Mouse (Mus musculus) embryonic facial prominence, embryonic 12.5 days (tissue): ENCODE measurements around the gene Htra3. TPM values are rescaled to one million over a fixed set of nuclear protein-coding genes. Genes with fewer than 3 reads are reported as not detected.

ENCODE experiments used
- ATAC-seq: fragments of 200-750 bp; cut with Nextera tagmentation; 2 replicates; pipeline ENCODE4 v1.8.0; 2017; ENCODE audit not compliant: insufficient number of reproducible peaks, insufficient read depth, low FRiP score, low TSS enrichment
- H3K27ac ChIP-seq: fragments of 300-500 bp; sonication (generic); 2 replicates; pipeline ENCODE4 v1.5.1; 2016; ENCODE audit warnings: mild to moderate bottlenecking
- H3K27me3 ChIP-seq: fragments of 300-500 bp; sonication (generic); 2 replicates; pipeline ENCODE4 v1.6.1; 2016; ENCODE audit warnings: mild to moderate bottlenecking, moderate library complexity
- H3K36me3 ChIP-seq: fragments of 300-500 bp; sonication (generic); 2 replicates; pipeline ENCODE4 v1.6.1; 2016; ENCODE audit warnings: mild to moderate bottlenecking
- H3K4me1 ChIP-seq: fragments of 300-500 bp; sonication (generic); 2 replicates; pipeline ENCODE4 v1.6.1; 2016
- H3K4me2 ChIP-seq: fragments of 300-500 bp; sonication (generic); replicated peaks from 2 replicates; pipeline ENCODE4 v1.6.1; 2016; ENCODE audit warnings: mild to moderate bottlenecking, moderate library complexity
- H3K4me3 ChIP-seq: fragments of 300-500 bp; sonication (generic); 2 replicates; pipeline ENCODE4 v1.5.1; 2016; ENCODE audit warnings: mild to moderate bottlenecking
- H3K9ac ChIP-seq: fragments of 300-500 bp; sonication (generic); 2 replicates; pipeline ENCODE4 v1.6.1; 2016; ENCODE audit warnings: mild to moderate bottlenecking, moderate library complexity
- H3K9me3 ChIP-seq: fragments of 300-500 bp; sonication (generic); 2 replicates; pipeline ENCODE4 v1.6.1; 2016; ENCODE audit warnings: mild to moderate bottlenecking, moderate library complexity
- WGBS: fragments of 180-500 bp; shearing (Covaris S2); methylation state at CpG from one replicate; pipeline ENCODE4 v1.1.7; 2016; 5-methylcytosine and 5-hydroxymethylcytosine counted together
- polyA plus RNA-seq: library from polyadenylated mRNA; unstranded; fragments of >200 nt; fragmentation: Nextera tagmentation; extraction: Ambion mirVana; gene quantifications from 2 replicates; pipeline ENCODE4 v1.2.1, GENCODE M21; 2016

The Htra3 gene
- polyA plus RNA-seq, 1 experiment from 2014 or later, result 5.7 TPM

- no peak for ATAC-seq
- Histone ChIP-seq H3K27ac (no peak overlapping the region), H3K4me1 (no peaks in the 10 kb centered on the region), H3K4me2 (no peak overlapping the region), H3K9me3 (no peaks in the 10 kb centered on the region), H3K9ac (no peak overlapping the region), H3K4me3 (no peak overlapping the region), H3K27me3 (no peaks in the 10 kb centered on the region), H3K36me3 (no peaks in the 10 kb centered on the region)
- WGBS, result 71% methylated on average over 2 of the region's 2 CpGs
Observed at GRCm38 (mm10) chr5:35648230-35648629, 31.4 kb downstream of the Htra3 start.

DNA sequence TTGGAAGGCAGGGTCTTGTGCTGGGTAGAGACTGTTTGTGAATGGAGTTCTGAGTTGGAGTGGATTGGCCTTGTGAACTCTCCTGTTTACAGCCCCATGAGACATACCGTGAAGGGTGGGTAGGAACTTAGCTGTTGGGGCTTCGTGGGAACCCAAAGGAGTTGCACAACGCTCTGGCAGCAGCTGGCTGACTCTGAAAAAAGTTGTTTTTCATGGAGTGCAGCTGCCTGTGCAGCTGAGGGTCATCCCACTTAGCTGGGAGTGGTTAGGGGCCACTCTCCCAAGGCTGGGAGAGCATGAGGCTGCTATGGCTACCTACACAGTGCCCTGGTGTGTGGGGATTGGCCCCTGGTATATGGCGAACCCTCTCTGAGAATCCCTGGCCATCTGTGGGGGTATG lies 32.0 kb downstream of the Htra3 start:
- H3K4me1 ChIP-seq, result no peaks in the 10 kb centered on the region
- 74% methylated on average over 4 of the region's 4 CpGs for WGBS
- H3K27ac ChIP-seq, result no peak overlapping the region
- H3K4me2 ChIP-seq, result no peak overlapping the region
- H3K27me3 ChIP-seq, result no peaks in the 10 kb centered on the region
- no peak overlapping the region for H3K4me3 ChIP-seq
- H3K9me3 ChIP-seq, result no peaks in the 10 kb centered on the region
- H3K36me3 ChIP-seq, result no peaks in the 10 kb centered on the region
- ATAC-seq, result no peak
- H3K9ac ChIP-seq, result no peak overlapping the region

- Histone ChIP-seq H3K27me3 (no peaks in the 10 kb centered on the region), H3K36me3 (no peaks in the 10 kb centered on the region), H3K4me1 (peaks cover 2% of the 10 kb centered on the region; the same call in 1 of the 2 replicates), H3K4me2 (no peak overlapping the region), H3K27ac (no peak overlapping the region), H3K9ac (no peak overlapping the region), H3K9me3 (no peaks in the 10 kb centered on the region), H3K4me3 (no peak overlapping the region)
- 93% methylated on average over 1 of the region's 1 CpGs for WGBS
- no peak for ATAC-seq
Observed at GRCm38 (mm10) chr5:35646927-35647326, 32.7 kb downstream of the Htra3 start.

- Histone ChIP-seq H3K27me3 (no peaks in the 10 kb centered on the region), H3K9ac (no peak overlapping the region), H3K9me3 (no peaks in the 10 kb centered on the region), H3K4me1 (peaks cover 7% of the 10 kb centered on the region; the same call in 1 of the 2 replicates), H3K36me3 (no peaks in the 10 kb centered on the region), H3K4me3 (no peak overlapping the region), H3K27ac (no peak overlapping the region), H3K4me2 (no peak overlapping the region)
- 85% methylated on average over 6 of the region's 6 CpGs for WGBS
- ATAC-seq, result no peak
Observed at GRCm38 (mm10) chr5:35645938-35646493, 33.6 kb downstream of the Htra3 start.

DNA sequence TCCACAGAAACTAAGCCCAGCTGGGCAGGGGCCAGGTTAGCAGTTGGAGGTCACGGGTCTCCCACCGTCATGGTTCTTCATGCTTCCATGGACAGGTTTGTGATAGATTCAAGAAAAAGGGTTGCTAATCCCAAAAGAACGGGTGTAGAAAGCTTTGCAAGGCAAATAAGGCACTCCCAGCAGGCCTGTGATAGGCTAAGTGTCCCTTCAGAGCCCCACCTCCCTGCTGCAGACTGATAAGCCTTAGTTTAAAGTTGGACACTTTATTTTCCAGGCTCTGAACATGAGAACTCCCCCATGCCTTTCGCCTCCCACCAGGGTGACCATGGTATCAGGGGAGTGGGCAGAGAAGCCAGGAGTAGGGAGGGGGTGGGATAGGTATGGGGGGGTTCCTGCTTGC lies 35.5 kb downstream of the Htra3 start:
- no peaks in the 10 kb centered on the region for H3K27me3 ChIP-seq
- ATAC-seq, result no peak
- no peaks in the 10 kb centered on the region for H3K36me3 ChIP-seq
- no peak overlapping the region for H3K4me3 ChIP-seq
- no peak overlapping the region for H3K27ac ChIP-seq
- 71% methylated on average over 4 of the region's 4 CpGs for WGBS
- no peak overlapping the region for H3K9ac ChIP-seq
- peaks cover 7% of the 10 kb centered on the region; the same call in 1 of the 2 replicates for H3K4me1 ChIP-seq
- no peaks in the 10 kb centered on the region for H3K9me3 ChIP-seq
- H3K4me2 ChIP-seq, result no peak overlapping the region

DNA sequence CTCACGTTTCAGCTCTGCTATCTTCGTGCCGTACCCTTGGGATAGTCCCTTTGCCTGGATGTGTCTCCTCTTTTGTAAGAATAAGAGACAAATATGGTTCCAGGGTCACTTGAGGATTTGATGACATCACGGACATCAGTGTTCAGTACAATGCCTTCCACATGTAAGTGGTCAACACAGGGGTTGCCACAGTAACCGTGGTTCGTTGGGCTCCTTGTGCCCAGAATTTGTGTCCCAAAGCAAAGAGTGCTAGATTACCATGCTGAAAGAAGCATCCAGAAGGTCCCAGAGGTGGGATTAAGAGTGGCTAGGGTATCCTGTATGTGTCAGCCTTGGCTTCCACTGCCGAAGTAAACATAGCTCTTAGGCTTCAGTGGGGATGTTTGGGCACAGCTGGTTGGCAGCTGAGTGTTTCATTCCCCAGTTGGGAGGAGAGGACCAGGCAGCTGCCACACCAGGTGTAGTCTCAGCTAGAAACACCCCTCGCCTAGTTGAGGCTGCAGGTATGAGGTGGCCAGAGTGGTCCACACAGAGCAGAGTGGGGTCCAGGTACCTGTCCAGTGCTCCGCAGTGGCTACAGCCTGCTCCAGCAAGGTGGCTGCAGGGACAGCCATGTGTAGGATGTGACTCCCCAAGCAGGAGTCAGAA lies 36.1 kb downstream of the Htra3 start:
- Histone ChIP-seq H3K4me3 (no peak overlapping the region), H3K27ac (no peak overlapping the region), H3K9me3 (no peaks in the 10 kb centered on the region), H3K4me1 (peaks cover 7% of the 10 kb centered on the region; the same call in 1 of the 2 replicates), H3K4me2 (no peak overlapping the region), H3K9ac (no peak overlapping the region), H3K27me3 (no peaks in the 10 kb centered on the region), H3K36me3 (no peaks in the 10 kb centered on the region)
- WGBS, result 81% methylated on average over 9 of the region's 9 CpGs
- ATAC-seq, result no peak

GRCm38 (mm10) chr5:35641961-35642584 lies 37.5 kb downstream of the Htra3 start:
- Histone ChIP-seq H3K27ac (peak overlapping the region; percentile 37; the same call in 1 of the 2 replicates), H3K36me3 (no peaks in the 10 kb centered on the region), H3K9me3 (no peaks in the 10 kb centered on the region), H3K9ac (no peak overlapping the region), H3K4me1 (peaks cover 7% of the 10 kb centered on the region; the same call in 1 of the 2 replicates), H3K4me2 (no peak overlapping the region), H3K27me3 (no peaks in the 10 kb centered on the region), H3K4me3 (no peak overlapping the region)
- 56% methylated on average over 10 of the region's 10 CpGs for WGBS
- no peak for ATAC-seq

DNA sequence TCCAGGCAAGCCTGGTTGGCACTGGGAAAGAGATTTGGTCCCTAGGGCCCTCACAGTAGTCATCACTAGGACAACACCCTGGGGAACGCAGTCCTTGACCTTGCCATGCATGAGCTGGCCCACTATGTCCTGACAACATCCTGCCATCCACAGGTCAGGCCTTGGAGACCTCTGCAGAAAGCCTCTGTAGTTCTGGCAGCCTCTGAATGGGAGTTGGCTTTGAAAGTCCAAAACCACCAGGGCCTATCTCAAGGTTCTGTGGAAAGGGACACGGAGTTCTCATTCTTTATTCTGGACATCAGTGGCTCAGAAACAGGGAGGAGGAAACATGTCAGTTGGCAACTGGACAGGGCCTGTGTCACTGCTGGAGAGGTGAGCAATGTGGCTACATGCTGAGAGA lies 43.6 kb downstream of the Htra3 start:
- H3K9ac ChIP-seq, result no peak overlapping the region
- H3K4me3 ChIP-seq, result no peak overlapping the region
- no peaks in the 10 kb centered on the region for H3K27me3 ChIP-seq
- no peaks in the 10 kb centered on the region for H3K36me3 ChIP-seq
- no peak for ATAC-seq
- no peak overlapping the region for H3K27ac ChIP-seq
- H3K9me3 ChIP-seq, result no peaks in the 10 kb centered on the region
- H3K4me1 ChIP-seq, result no peaks in the 10 kb centered on the region
- 85% methylated on average over 2 of the region's 2 CpGs for WGBS
- H3K4me2 ChIP-seq, result no peak overlapping the region

DNA sequence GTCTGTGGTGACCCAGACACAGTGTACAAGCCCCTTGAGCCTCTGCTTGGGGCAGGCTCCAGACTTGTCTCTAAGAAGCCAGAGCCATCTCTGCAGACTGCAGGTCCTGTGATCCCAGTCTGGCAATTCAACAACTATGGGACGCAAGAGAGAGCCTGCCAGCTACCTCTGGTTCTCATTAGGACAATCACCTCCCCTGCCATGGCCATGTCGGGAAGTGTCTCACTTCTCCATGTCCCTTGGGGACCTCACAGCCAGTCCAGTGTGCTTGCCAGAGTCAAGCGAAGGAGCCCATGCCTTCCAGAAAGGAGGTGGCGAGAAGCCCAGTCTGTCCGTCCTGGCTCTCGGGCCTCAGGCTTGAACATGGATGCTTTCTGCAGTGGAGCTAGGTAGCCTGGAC lies 46.7 kb downstream of the Htra3 start:
- no peaks in the 10 kb centered on the region for H3K27me3 ChIP-seq
- WGBS, result 68% methylated on average over 6 of the region's 6 CpGs
- no peak for ATAC-seq
- no peak overlapping the region for H3K4me2 ChIP-seq
- no peak overlapping the region for H3K4me3 ChIP-seq
- H3K9ac ChIP-seq, result no peak overlapping the region
- H3K36me3 ChIP-seq, result no peaks in the 10 kb centered on the region
- no peaks in the 10 kb centered on the region for H3K4me1 ChIP-seq
- H3K27ac ChIP-seq, result no peak overlapping the region
- no peaks in the 10 kb centered on the region for H3K9me3 ChIP-seq

DNA sequence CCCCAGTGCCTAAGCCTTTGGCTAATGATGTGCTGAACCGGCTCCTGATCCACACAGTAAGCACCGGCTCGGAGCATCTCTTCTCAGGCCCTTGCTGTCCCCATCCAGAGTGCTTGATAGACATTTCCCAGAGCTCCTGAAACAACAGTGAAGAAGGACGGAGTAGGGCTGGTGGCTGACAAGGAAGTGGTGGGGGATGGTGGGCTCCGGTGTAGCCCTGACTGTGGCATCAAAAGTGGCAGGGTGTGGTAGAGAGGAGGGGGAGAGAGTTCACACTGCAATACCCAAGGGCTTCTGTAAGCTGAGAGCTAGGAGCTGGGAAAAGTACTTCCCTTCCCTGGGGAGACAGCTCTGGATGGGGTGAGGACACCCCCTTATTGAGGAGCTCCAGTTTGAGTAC lies 47.8 kb downstream of the Htra3 start:
- H3K9ac ChIP-seq, result no peak overlapping the region
- H3K9me3 ChIP-seq, result no peaks in the 10 kb centered on the region
- H3K4me1 ChIP-seq, result no peaks in the 10 kb centered on the region
- H3K36me3 ChIP-seq, result no peaks in the 10 kb centered on the region
- WGBS, result 73% methylated on average over 5 of the region's 5 CpGs
- H3K4me2 ChIP-seq, result no peak overlapping the region
- no peak overlapping the region for H3K27ac ChIP-seq
- ATAC-seq, result no peak
- H3K27me3 ChIP-seq, result no peaks in the 10 kb centered on the region
- H3K4me3 ChIP-seq, result no peak overlapping the region

GRCm38 (mm10) chr5:35631224-35631623 lies 48.4 kb downstream of the Htra3 start:
- WGBS, result 87% methylated on average over 3 of the region's 3 CpGs

DNA sequence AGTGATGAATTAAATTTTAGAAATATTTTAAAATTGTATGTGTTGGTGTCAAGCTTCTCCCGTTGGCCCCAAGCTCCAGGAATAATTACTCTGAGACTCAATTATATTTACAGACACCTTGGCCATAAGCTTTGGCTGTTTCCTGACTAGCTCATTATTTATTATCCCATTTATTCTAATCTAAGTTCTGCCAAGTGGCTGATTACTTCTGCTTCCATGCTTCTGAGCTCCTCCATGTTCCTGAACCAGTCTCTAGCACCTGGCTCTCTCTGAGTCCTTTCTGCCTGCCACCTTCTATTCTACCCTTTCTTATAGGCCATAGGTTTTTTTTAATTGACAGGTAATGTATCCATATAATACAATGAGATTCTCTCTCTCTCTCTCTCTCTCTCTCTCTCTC lies 48.9 kb downstream of the Htra3 start:
- H3K4me2 ChIP-seq, result no peak overlapping the region
- H3K4me3 ChIP-seq, result no peak overlapping the region
- no peak overlapping the region for H3K9ac ChIP-seq
- no peaks in the 10 kb centered on the region for H3K4me1 ChIP-seq
- ATAC-seq, result no peak
- 85% methylated on average over 1 of the region's 1 CpGs for WGBS
- no peaks in the 10 kb centered on the region for H3K9me3 ChIP-seq
- no peak overlapping the region for H3K27ac ChIP-seq
- no peaks in the 10 kb centered on the region for H3K36me3 ChIP-seq
- H3K27me3 ChIP-seq, result no peaks in the 10 kb centered on the region

More at GRCm38 (mm10) chr5:35631224-35631623, 48.4 kb downstream of the Htra3 start:
- no peak for ATAC-seq
- no peak overlapping the region for H3K9ac ChIP-seq
- no peaks in the 10 kb centered on the region for H3K27me3 ChIP-seq
- H3K4me3 ChIP-seq, result no peak overlapping the region
- H3K36me3 ChIP-seq, result no peaks in the 10 kb centered on the region
- H3K4me2 ChIP-seq, result no peak overlapping the region
- no peaks in the 10 kb centered on the region for H3K9me3 ChIP-seq
- H3K4me1 ChIP-seq, result no peaks in the 10 kb centered on the region
- no peak overlapping the region for H3K27ac ChIP-seq
